Mouse (Mus musculus): ENCODE results near the gene Gtpbp4.

DNA sequence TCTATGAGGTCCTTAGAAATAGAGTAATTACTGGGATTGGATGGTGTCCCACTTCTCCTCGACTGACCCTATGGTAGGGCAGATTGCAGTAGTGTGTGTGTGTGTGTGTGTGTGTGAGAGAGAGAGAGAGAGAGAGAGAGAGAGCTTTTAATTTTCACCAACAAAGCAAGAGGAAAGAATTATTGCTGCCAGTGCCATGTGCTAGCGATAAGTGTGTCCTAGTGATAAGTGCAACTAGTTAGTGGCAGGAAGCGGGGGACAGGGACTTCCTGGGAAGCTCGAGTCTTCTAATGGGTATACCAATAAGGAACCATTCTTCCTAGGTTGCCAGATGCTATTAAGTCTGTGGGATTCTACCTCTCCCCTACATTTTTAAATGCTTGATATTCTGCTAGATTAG lies 23.8 kb upstream of the Gtpbp4 start:
- TF ChIP-seq EP300 (optimal IDR thresholded peaks at IDR 0.05) = no peak
- TF ChIP-seq CTCF (IDR thresholded peaks at IDR 0.05; ENCODE audit: low read depth) = no peak

Measured in stomach, postnatal 0 days (tissue).